Mouse (Mus musculus) c-Kit-positive CD71-positive TER-119-positive erythroid progenitor cells, embryonic 14.5 days (primary cell): ENCODE results near the gene Ankub1.
A peak's percentile ranks its signal among the peaks of the same experiment; 100 is the strongest.

ENCODE experiments used
- DNase-seq: peaks from one replicate; pipeline ENCODE4 v3.0.0-alpha.2; 2013; ENCODE audit warnings: low spot score

Ankub1 gene

DNA sequence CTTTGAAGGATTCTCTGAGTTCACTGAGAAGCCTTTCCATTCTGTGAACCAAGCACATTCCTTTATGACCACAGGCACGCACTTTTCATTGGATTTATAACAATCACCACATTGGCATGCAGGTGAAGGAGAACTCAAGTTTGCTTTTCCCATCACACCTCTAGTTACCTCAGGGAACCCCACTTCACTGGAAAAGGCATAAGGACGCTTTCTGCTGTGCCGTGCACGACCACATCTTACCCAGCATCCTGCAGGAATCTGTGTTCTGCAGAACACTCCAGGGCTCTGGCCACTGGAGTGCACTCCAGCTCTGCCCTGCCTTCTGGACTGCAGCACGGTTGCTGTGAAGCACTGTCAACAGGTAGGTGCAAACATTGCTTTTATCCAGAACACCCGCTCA, 55.0 kb downstream of the Ankub1 start:
- no peak for DNase-seq

DNA sequence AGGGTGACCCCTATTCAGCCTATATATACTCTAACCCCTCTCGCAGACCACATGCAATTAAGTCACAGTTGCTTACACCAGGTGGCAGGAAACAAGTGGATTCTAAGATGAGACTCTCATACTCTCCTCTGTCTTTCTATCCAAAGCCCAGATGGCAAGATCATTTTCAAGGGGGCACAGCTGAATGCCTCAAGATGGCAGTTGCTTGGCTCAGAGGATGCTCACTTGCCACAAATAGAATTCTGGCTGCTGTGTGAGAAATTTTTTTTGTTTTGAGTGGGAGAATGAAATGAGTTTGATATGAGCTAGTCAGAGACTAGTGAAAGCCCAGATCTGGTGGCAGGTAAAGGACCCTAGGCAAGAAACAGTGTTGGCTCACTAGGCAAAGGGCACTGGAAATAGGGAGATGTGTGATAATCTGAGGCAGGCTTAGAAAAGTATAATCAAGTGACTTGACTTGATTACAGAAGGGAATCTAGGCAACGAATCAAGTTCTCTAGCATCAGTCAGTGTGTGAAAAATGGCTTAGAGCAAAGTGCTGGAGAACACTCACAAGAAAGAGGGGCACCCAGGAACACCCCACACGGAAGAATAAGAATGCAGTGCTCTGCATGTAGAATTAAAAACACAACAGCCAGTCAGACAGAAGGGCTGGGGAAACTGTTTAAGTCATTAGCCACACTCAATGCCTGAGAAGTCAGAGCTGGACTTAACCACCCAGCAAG, 57.7 kb downstream of the Ankub1 start:
- DNase-seq: no peak

DNA sequence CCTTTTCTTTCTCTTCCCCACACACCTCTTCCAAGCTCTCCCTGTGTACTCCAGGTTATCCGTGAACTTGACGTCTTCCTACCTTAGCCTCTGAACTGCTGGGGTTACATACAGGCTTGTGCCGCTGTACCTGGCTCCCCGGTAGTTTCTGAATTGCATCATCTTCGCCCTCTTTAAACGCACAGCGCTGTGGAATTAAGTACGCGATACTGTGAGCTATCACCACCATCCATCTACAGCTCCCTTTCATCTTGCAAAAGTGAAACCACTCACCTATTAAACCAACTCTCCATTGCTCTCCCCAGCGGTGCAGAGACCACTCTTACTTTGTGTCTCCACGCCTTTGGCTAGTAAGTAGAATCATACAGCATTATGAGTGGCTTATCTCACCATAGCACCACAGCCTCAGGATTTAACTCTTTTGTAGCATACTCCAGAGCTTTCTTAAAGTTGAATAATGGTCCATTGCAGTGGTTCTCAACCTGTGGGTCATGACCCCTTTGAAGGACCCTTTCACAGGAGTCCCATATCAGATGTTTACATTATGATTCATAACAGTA, 65.6 kb downstream of the Ankub1 start:
- no peak for DNase-seq

DNA sequence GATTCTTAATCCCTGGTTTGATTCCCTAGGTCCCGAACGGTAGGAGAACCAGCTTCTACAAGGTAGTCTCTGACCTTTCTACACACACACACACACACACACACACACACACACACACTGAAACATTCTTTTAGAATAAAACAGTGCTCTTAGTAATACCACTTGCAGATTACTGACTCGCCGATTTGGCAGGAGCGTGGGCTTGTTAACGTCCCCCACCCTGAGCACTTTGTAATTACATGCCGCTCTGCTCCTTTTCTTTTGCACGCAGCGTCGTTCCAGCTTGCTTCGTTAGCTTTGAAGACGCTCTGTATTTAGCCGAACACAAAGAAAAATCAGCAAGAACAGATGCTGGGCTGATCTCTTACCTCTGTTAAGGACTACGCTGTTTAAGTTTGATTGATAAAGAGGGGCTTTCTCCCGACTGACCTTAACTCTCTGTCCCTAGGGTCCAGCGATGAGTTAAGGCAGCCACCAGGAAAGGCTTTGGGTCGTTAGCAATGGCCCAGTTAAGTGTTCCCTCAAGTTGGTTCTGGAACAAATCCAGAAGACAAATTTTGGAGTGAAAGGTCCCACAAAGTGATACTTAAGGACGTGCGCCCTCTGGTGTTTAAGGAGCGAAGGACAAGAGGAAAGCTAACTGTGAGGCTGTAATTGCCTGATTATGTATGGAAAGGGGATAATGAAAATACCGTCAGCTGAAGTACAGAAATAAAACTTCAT, 67.2 kb downstream of the Ankub1 start:
- peak; percentile 57 for DNase-seq

DNA sequence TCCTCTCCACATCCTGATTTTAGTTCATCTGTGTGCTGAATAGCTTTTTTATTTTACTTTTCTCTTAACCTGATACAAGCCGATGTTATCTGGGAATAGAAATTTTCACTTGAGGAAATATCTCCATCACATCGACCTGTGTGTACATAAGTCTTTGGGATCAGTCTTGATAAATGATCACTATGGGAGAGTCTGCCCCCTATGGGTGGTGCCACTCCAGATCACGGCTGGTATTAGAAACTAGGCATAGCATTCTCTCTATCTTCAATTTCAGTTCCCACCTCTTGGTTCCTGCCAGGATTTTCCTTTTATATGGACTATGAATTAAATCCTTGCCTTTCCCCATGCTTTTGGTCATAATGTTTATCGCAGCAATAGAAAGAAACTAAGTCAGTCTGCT, 72.9 kb downstream of the Ankub1 start:
- DNase-seq: no peak

DNA sequence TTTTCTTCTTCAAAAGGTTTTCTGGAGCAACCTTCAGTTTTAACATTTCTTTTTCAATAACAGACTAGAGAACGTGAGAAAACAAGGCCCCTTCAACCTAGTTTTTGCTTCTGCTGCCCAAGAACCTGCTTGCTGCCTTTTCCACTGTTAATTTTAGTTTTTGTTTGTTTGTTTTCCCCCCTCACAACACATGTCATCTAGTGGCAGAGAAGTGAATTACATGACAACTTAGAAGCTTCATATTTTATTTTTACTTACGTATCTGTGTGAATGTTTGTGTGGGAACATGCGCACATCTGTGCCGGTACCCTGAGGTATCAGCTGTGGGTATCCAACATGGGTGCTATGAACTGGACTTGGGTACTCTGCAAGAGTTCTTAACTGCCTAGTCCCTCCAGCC, 76.9 kb downstream of the Ankub1 start:
- no peak for DNase-seq

DNA sequence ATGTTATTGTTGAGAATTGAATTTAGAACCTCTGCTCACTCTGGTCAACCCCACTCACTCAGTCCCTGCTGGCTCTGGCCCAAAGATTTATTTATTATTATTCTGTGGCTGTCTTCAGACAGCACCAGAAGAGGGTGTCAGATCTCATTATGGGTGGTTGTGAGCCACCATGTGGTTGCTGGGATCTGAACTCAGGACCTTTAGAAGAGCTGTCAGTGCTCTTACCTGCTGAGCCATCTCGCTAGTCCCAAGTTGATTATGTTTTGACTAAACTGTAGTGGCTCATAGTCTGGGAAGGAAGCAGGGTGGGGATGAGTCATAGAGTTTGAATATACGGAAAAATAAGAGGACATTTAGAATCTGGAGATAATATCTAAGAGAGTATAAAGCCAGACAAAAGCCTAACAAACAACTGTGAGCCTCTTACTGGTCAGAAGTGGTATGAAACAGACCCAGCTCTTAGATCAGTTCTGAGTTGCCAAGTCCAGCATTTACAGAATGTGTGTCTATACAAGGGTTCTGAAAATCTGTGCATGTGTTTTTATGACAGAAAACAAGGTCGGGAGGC, 80.1 kb downstream of the Ankub1 start:
- no peak for DNase-seq

DNA sequence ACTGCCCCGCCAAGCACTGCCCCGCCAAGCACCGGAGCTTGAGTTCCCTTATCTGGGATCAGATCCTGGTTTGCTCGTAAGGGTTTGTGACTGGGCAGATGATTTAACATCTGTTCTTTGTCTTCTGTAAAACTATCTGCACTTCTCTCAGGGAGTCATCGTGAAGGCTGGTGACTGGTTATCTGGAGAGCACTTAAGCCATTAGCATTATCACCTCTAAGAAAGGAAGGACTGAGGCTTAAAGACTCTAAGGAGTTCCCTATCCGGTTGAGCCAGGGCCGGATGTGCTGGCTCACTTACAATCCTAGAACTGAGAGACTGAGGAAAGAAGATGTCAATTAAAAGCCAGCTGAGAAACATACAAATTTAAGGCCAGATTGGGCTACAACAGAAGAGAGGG, 80.8 kb downstream of the Ankub1 start:
- no peak for DNase-seq
